Mouse (Mus musculus): Measurements from ENCODE around the gene Fam107b. TPM values are rescaled to one million over a fixed set of nuclear protein-coding genes. Genes with fewer than 3 reads are reported as not detected.

Gene Fam107b
- polyA plus RNA-seq, 2 experiments = 9.8 to 20.8 TPM

GRCm38 (mm10) chr2:3721107-3721506 is 150.8 kb downstream of the Fam107b start:
- no peak overlapping the region for H3K4me3 ChIP-seq (ENCODE audit: insufficient read depth in 1 of 2, low read depth in 2 of 2, low read length in 2 of 2)
- H3K9me3 ChIP-seq (ENCODE audit: control insufficient read depth, low read length) = no peaks in the 10 kb centered on the region
- no peak overlapping the region for H3K27ac ChIP-seq
- H3K4me2 ChIP-seq (ENCODE audit: low read depth) = no peak overlapping the region
- H3K9ac ChIP-seq (replicated peaks) = no peak overlapping the region
- no peaks in the 10 kb centered on the region for H3K27me3 ChIP-seq (ENCODE audit: control insufficient read depth, insufficient read depth, low read length)
- ATAC-seq (ENCODE audit: insufficient read depth) (no peak), DNase-seq (ENCODE audit: low read depth in 3 of 3, low spot score in 3 of 3) (no peak)
- H3K36me3 ChIP-seq (replicated peaks; ENCODE audit: control insufficient read depth, insufficient read depth, low read depth) = no peaks in the 10 kb centered on the region
- no peak for TF ChIP-seq CTCF (IDR thresholded peaks at IDR 0.05; ENCODE audit: low read depth)
- no peak for TF ChIP-seq EP300 (IDR thresholded peaks at IDR 0.05; ENCODE audit: low read depth)
- peaks cover 0 to 22% of the 10 kb centered on the region in 2 experiments; a peak in 3 of 4 replicates for H3K4me1 ChIP-seq (replicated peaks; ENCODE audit: control insufficient read depth in 2 of 2, insufficient read depth in 2 of 2, low read length in 1 of 2)
- 62% methylated on average over 5 of the region's 5 CpGs for WGBS (ENCODE audit: insufficient replicate concordance)

DNA sequence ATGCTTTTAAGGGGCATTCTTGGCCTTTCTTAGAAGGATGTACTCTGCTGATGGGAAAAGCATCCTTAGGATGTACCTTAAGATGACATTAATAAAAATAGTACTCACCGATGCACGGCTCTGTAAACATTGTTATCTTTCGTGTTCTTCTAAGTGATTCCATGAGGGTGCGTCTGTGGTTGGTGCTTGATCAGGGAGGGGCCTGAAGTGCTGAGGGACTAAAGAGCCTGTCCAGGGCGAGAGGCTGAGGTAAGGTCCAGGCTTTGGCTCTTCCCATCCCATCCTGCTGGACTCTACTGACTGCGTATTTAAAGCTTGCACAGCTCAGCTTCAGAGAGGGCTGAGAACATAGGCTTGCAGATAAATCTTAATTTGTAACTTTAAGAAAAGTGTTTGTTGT is 151.7 kb downstream of the Fam107b start:
- Histone ChIP-seq H3K4me1 (replicated peaks; ENCODE audit: control insufficient read depth in 2 of 2, insufficient read depth in 2 of 2, low read length in 1 of 2) (peaks cover 0 to 26% of the 10 kb centered on the region in 2 experiments; a peak in 3 of 4 replicates), H3K9me3 (ENCODE audit: control insufficient read depth, low read length) (no peaks in the 10 kb centered on the region), H3K27ac (no peak overlapping the region), H3K4me2 (ENCODE audit: low read depth) (no peak overlapping the region), H3K36me3 (replicated peaks; ENCODE audit: control insufficient read depth, insufficient read depth, low read depth) (no peaks in the 10 kb centered on the region), H3K9ac (replicated peaks) (no peak overlapping the region), H3K4me3 (ENCODE audit: insufficient read depth in 1 of 2, low read depth in 2 of 2, low read length in 2 of 2) (no peak overlapping the region), H3K27me3 (ENCODE audit: control insufficient read depth, insufficient read depth, low read length) (no peaks in the 10 kb centered on the region)
- 25% methylated on average over 6 of the region's 6 CpGs for WGBS (ENCODE audit: insufficient replicate concordance)
- TF ChIP-seq CTCF (IDR thresholded peaks at IDR 0.05; ENCODE audit: low read depth) = no peak
- no peak for TF ChIP-seq EP300 (IDR thresholded peaks at IDR 0.05; ENCODE audit: low read depth)
- ATAC-seq (ENCODE audit: insufficient read depth) (no peak), DNase-seq (ENCODE audit: low read depth in 3 of 3, low spot score in 3 of 3) (no peak)

DNA sequence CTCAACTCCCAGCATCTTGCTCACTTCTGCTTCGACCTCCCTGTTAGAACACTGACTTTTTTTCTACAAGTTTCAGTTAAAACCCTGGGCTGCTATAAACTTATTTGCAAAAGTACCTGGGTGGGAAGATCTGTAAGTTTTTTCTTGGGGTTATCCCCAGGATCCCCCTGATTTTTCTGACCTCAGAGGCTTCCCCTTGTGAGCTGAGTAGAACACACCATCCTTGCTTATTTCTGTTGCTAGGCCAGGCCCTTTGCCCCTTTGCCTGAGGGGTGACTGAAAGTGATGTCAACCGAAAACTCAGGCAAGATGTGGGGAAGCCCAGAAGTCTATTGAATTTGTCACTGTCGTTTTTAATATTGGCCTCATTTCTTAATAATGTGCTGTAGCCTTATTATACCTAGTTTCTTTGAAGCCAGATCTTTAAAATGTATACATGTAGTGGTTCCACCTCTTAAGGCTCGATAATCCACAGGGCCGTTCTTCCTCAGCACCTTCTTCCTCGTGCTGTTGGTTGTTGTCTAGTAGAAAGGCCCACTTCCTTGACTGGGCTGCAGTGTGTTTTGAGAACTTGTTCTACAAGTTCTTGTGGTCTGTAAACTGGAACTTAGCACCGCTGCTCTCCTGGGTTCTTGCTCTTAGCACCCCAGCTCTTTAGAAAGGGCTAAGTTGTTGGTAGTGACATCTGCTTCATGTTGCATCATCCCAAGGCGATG is 153.3 kb downstream of the Fam107b start:
- Histone ChIP-seq H3K27ac (no peak overlapping the region), H3K27me3 (ENCODE audit: control insufficient read depth, insufficient read depth, low read length) (no peaks in the 10 kb centered on the region), H3K4me2 (ENCODE audit: low read depth) (no peak overlapping the region), H3K36me3 (replicated peaks; ENCODE audit: control insufficient read depth, insufficient read depth, low read depth) (no peaks in the 10 kb centered on the region), H3K9me3 (ENCODE audit: control insufficient read depth, low read length) (no peaks in the 10 kb centered on the region), H3K4me1 (replicated peaks; ENCODE audit: control insufficient read depth in 2 of 2, insufficient read depth in 2 of 2, low read length in 1 of 2) (peaks cover 0 to 33% of the 10 kb centered on the region in 2 experiments; a peak in 3 of 4 replicates), H3K9ac (replicated peaks) (no peak overlapping the region), H3K4me3 (ENCODE audit: insufficient read depth in 1 of 2, low read depth in 2 of 2, low read length in 2 of 2) (no peak overlapping the region)
- ATAC-seq (ENCODE audit: insufficient read depth) (no peak), DNase-seq (ENCODE audit: low read depth in 3 of 3, low spot score in 3 of 3) (no peak)
- TF ChIP-seq EP300 (IDR thresholded peaks at IDR 0.05; ENCODE audit: low read depth) (no peak), CTCF (IDR thresholded peaks at IDR 0.05; ENCODE audit: low read depth) (no peak)
- 45% methylated on average over 8 of the region's 8 CpGs for whole genome bisulfite sequencing (ENCODE audit: insufficient replicate concordance)

- no peaks in the 10 kb centered on the region for H3K9me3 ChIP-seq (ENCODE audit: control insufficient read depth, low read length)
- H3K27ac ChIP-seq = no peak overlapping the region
- no peak for DNase-seq (ENCODE audit: low read depth in 3 of 3, low spot score in 3 of 3)
- no peak for TF ChIP-seq CTCF (IDR thresholded peaks at IDR 0.05; ENCODE audit: low read depth)
- TF ChIP-seq EP300 (IDR thresholded peaks at IDR 0.05; ENCODE audit: low read depth) = no peak
- H3K4me2 ChIP-seq (ENCODE audit: low read depth) = peak overlapping the region; percentile 30; the same call in 1 of the 2 replicates
- 28% methylated on average over 13 of the region's 13 CpGs for WGBS (ENCODE audit: insufficient replicate concordance)
- no peaks in the 10 kb centered on the region for H3K36me3 ChIP-seq (replicated peaks; ENCODE audit: control insufficient read depth, insufficient read depth, low read depth)
- H3K27me3 ChIP-seq (ENCODE audit: control insufficient read depth, insufficient read depth, low read length) = no peaks in the 10 kb centered on the region
- H3K9ac ChIP-seq (replicated peaks) = no peak overlapping the region
- no peak for ATAC-seq (ENCODE audit: insufficient read depth)
- H3K4me3 ChIP-seq (ENCODE audit: insufficient read depth in 1 of 2, low read depth in 2 of 2, low read length in 2 of 2) = no peak overlapping the region
- peaks cover 0 to 38% of the 10 kb centered on the region in 2 experiments for H3K4me1 ChIP-seq (replicated peaks; ENCODE audit: control insufficient read depth in 2 of 2, insufficient read depth in 2 of 2, low read length in 1 of 2)
Observed at GRCm38 (mm10) chr2:3726501-3727078, 156.3 kb downstream of the Fam107b start.

GRCm38 (mm10) chr2:3727225-3727930 is 157.1 kb downstream of the Fam107b start:
- WGBS (ENCODE audit: insufficient replicate concordance) = 25% methylated on average over 5 of the region's 5 CpGs
- no peak for DNase-seq (ENCODE audit: low read depth in 3 of 3, low spot score in 3 of 3)

More at GRCm38 (mm10) chr2:3727225-3727930, 157.1 kb downstream of the Fam107b start:
- no peaks in the 10 kb centered on the region for H3K36me3 ChIP-seq (replicated peaks; ENCODE audit: control insufficient read depth, insufficient read depth, low read depth)
- H3K27ac ChIP-seq = no peak overlapping the region
- no peak overlapping the region for H3K4me3 ChIP-seq (ENCODE audit: insufficient read depth in 1 of 2, low read depth in 2 of 2, low read length in 2 of 2)
- H3K9me3 ChIP-seq (ENCODE audit: control insufficient read depth, low read length) = no peaks in the 10 kb centered on the region
- no peak overlapping the region for H3K4me2 ChIP-seq (ENCODE audit: low read depth)
- ATAC-seq (ENCODE audit: insufficient read depth) = peak; percentile 31; the same call in 1 of the 2 replicates
- peaks cover 0 to 37% of the 10 kb centered on the region in 2 experiments for H3K4me1 ChIP-seq (replicated peaks; ENCODE audit: control insufficient read depth in 2 of 2, insufficient read depth in 2 of 2, low read length in 1 of 2)
- H3K9ac ChIP-seq (replicated peaks) = no peak overlapping the region
- no peak for TF ChIP-seq CTCF (IDR thresholded peaks at IDR 0.05; ENCODE audit: low read depth)
- TF ChIP-seq EP300 (IDR thresholded peaks at IDR 0.05; ENCODE audit: low read depth) = no peak
- H3K27me3 ChIP-seq (ENCODE audit: control insufficient read depth, insufficient read depth, low read length) = no peaks in the 10 kb centered on the region

All from liver, embryonic 14.5 days (tissue).